Mouse (Mus musculus) kidney, postnatal 14 days (tissue): ENCODE data around the gene Ubash3a.
A peak's percentile ranks its signal among the peaks of the same experiment; 100 is the strongest.
"Not testable (repeated sequence)": the region's sequence is repeated elsewhere in the genome, so short reads cannot be mapped to it uniquely, and the experiment has no call there.

Source experiments
- DNase-seq: peaks from one replicate; pipeline ENCODE4 v3.0.0; 2022; ENCODE audit warnings: mixed read lengths

Gene Ubash3a

DNA sequence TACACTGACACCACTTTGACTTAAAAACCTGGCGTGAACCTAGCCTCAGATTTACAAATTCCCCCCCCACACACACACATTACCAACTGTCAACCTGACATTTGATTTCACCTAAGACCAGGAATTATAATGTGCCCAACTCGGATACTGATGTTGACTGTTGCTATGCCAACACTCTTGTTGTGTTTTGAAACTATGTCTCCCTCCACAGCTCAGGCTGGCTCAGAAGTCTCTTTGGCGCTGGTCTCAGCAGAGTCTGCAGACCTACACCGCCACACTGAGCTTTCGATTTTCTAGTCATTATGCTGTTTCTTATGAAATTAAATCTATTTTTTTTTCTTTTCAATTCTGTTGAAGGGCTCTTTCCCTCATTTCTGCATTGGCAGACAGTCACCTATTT, 55.0 kb downstream of the Ubash3a start:
- DNase-seq, result no peak

DNA sequence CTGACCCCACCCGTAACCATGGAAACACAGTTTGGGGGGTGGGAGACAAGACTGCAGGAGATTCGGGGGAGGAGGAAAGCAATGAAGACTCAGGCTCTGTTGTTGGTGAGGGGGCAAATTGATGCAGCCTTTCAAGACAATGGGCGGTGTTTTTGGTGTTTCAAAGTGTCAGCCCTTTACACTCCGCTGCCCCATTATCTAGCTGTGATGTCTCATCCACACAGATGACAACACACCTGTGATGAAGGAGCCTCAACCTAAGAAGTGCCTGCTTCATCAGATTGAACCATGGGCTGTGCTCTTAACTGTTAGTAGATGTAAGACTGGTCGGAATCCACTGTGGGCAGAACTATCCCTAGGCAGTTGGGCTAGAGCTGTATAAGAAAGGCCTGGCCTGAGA, 56.1 kb downstream of the Ubash3a start:
- DNase-seq, result no peak

DNA sequence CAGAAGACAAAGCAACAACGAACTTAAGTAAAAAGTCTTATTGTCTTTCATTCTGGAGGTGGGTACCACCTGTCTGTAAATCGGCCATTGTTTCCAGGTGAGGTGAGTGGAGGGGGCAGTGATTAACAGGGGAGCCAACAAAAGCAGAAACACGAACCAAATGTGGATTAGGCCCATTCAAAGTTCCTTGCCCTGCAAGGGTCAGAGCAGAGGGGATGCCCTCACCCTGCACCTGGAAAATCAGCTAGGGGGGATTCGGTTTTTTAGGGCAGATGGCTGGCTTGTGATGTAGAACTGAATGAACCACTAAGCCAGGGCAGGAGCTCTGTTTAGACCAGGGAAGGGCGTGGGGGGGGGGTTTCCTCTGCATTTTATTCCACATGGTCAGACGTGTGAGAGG, 56.7 kb downstream of the Ubash3a start:
- no peak for DNase-seq

DNA sequence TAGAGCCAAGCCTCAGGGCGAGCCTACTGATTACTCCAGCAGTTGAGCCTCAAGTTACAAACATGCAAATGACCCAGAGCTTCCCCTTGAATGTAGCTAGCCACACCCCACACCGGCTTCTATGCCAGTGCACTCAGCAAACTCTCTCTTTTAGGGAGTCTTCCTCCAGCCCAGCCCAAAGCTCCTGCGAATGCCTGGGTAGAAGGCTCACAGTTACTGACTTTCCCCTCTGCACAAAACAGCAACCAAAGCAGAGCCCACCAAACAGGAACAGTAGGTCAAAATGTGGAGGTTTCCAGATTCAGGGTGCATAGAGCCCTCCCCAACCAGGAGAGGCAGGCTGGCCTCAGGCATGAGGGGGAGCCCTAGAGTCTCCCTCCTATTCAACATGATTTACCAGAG, 57.5 kb downstream of the Ubash3a start:
- DNase-seq, result no peak

DNA sequence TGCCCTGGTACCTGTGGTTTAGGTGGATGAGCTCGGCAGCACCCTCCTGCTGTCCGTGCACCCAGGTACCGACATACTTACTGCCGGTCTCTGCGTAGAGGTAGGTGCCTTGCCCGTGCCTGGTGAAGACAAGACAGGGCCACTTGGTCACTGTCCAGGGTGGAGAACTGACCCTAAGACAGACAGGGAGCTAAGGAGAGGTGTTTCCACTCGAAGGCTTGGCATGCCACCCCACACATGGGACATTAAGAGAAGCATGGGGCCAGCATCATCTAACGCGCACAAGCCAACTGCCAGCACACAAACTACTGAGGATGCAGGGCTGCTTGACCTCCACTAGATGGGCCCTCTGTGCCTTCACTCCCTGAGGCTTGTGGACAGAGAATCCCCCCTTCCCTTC, 58.2 kb downstream of the Ubash3a start:
- no peak for DNase-seq

DNA sequence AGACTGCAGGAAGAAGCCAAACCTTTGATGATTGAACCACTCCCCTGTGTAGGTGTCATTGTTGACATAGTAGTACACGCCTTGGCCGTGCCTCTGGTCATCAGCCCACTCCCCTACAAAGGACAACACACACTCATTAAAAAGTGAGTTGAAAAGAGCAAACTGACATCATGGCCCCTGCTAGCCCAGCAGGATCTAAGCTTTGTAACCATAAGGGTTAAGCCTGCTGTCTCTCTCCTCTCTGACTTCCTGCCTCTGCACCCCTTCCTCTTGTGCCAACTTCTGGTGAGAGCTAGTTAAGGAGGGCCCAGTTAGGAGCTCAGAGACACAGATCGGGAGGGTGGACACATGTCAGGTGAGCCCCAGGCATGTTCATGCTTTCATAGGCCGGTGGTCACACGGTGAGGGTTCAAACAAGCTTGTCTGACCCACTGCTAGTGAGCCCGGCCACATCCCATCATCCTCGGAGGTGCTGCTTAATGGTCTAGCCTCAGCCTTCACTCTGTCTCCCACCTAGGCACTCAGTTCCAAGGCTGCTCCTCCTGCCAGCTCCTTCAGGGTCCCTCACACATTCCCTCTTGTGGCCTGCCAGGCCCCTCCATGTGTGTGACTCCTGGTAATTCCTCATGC, 58.8 kb downstream of the Ubash3a start:
- no peak for DNase-seq

DNA sequence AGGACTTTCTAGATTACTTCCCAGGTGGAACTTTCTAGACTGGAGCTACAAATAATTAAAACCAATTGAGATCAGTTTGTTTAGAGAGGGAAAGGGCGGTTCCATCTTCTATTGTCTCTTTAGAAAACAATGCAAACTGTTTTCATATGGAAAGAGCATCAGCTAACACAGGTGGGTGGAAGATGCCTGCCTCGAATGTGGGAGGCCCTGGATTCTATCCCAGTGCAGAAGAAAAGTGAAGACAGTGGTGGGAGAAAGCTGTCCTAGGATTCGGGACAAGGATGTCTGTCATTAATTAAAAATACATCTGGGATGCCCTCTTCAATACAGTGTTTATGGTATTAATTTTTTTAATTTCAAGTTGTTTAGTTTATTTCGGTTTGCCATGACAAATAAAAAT, 59.5 kb downstream of the Ubash3a start:
- DNase-seq, result no peak

DNA sequence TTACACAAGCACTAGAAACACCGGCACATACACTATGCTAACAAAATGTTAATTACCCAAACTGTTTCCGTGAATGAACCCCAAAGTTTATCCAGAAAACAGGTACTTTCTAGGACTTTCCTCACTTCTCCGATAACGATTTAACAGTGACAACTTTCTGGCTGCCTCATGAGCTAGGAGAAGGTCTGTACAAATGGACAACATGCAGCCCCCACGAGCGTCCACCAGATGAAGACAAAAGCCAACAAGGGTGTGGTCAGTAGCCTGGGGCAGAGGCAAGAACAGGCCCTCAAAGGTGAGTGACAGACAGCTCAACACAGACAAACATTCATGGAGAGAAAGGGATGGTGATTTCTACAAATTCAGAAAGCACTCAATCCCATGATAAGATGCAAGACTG, 59.9 kb downstream of the Ubash3a start:
- DNase-seq, result no peak

DNA sequence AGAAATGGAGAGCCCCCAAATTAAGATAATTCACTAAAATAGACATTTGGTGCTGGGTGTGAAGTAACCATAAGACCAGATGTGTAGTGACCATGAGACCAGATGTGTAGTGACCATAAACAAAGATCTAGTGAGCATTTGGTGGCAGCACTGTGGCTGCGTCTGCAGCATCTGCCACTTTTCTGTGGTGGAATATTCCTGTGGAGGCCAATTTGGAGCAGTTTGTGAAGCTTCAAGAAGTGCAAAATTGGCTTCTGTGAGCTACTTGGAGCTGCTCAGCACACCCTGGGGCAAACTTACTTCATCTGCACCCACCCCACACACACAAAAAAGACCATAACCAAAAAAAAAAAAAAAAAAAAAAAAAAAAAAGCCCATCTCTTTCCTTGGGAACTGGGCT, 60.3 kb downstream of the Ubash3a start:
- DNase-seq, result no peak

DNA sequence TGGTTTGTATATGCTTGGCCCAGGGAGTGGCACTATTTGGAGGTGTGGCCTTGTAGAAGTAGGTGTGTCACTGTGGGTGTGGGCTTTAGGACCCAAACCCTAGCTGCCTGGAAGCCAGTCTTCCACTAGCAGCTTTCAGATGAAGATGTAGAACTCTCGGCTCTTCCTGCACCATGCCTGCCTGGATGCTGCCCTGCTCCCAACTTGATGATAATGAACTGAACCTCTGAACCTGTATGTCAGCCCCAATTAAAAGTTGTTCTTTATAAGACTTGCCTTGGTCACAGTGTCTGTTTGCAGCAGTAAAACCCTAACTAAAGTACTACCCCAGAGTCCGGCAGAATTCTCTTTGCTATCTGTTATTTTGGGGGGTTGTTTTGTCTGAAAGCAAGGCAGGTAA, 62.1 kb downstream of the Ubash3a start:
- DNase-seq, result no peak

DNA sequence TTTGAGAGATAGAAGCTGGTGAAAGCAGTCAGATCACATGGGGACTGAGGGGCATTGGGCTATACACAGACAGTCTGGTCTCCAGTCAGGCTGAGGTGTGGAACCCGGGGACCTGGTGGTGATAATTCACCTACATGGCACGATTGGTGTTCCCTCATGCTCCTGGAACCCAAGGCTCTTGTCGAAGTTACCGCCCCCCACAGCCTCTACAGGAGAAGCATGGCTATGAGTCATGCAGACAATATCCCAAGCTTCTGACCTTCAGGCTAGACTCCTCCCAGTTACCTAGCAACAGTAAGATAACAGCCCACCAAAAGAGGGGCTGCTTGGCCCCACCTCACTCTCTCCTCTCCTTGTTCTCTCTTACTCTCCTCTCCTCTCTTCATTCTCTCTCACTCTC, 62.6 kb downstream of the Ubash3a start:
- DNase-seq, result no peak

DNA sequence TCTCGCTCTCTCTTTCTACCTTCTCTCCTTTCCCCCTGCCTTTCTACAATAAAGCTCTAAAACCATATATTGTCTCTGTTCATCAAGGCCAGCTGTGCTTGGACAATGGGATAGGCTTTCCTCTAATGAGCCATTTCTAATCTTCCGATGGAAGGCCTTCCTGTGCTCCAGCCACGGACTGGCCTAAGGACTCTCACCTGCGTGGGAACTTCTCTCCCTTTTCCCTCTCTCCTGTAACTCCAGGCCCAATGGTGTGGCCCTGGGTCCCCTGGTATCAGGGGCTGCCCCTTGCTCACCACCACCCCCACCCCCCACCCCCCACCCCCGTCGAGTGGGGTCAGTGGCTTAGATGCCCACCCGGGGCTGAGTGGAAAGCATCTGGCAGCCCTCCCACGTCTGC, 63.1 kb downstream of the Ubash3a start:
- DNase-seq, result not testable (repeated sequence)

DNA sequence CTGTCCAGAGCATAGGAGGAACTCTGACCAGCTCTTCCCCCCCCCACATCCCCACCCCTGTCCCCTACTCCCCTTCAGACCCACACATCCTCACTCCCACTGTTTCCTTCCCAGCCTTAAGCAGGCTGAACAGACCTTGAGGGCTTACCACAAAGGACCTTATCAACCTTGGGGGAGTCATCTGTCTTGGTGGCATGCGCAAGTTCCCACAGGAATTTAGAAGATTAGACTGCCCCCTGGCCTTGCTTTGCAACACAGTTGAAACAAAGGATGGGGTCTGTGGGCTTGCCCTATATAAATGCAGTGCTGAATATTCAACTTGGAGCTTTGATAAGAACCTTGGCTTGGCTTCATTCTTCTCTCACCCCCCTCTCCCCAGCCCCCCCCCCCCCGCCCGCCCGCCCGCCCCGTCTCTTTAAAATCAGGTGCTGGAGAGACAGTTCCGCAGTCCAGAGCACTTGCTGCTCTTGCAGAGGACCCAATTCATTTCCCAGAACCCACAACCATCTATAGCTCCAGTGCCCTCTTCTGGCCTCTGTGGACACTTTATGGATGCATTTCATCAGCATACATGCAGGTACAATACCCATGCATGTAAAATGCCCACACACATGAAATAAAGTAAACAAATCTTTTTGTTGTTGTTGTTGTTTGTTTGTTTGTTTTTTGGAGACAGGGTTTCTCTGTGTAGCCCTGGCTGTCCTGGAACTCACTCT, 63.6 kb downstream of the Ubash3a start:
- DNase-seq, result no peak

DNA sequence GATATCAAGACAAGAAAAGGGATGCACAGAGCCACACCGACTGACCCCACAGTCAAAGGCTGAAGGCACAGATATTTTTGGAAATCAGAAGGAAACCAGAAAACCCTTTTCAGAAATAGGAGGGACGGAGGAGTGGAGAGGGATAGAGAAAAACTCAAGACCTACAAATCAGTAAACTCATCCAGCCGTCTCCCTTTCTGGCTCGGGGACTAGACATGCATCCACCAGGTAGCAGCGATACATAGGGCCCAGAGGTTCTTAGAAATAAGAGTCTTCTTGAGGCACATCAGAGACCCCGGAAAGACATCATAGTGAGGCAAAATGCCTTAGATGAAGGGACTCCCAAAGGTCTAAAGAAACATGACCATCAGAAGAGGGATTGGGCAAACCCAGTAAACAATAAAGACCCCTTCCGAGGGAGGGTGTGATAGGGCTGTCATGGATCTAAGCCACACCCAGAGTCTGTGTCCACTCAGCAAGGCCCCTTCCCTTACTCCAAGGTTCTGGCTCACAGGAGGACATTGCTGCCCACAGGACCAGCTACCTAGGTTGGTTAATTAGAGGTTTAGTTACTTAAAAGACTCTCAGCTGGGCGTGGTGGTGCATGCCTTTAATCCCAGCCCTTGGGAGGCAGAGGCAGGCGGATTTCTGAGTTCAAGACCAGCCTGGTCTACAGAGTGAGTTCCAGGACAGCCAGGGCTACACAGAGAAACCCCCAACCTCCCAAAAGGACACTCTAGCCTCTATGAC, 64.9 kb downstream of the Ubash3a start:
- no peak for DNase-seq

DNA sequence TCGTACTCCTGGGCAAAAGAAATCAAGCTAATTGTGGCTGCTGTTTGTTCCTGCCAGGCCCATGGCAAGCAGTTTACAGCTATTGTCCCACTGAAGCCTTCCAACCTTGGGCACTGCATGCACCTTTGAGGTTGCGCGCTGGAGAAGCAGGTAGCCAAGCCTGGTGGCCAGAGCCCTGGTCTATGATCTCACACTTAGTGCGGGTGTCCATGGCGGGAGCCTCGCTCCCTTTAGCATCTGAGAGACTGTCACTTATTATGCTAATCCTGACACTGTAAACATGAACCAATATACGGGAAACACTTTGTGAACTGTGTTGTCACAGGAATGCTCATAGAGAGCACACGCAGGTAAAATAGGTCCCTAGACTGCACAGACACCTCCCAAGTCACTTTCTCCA, 66.0 kb downstream of the Ubash3a start:
- no peak for DNase-seq

DNA sequence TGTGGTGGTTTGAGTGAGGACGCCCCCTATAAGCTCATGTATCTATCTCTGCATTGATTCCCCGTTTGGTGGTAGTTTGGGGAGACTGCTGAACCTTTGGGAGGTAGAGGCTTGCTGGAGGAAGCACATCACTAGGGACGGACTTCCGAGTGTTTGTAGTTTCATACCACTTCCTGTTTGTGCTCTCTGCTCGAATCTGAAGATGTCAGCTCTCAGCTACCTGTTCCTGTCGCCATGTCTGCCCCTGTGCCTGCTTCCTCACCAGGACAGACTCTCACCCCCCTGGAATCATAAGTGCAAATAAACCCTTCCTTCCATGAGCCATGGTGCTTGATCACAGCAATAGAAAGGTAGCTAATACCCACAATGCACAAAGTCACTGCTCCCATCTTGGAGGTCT, 67.5 kb downstream of the Ubash3a start:
- no peak for DNase-seq

DNA sequence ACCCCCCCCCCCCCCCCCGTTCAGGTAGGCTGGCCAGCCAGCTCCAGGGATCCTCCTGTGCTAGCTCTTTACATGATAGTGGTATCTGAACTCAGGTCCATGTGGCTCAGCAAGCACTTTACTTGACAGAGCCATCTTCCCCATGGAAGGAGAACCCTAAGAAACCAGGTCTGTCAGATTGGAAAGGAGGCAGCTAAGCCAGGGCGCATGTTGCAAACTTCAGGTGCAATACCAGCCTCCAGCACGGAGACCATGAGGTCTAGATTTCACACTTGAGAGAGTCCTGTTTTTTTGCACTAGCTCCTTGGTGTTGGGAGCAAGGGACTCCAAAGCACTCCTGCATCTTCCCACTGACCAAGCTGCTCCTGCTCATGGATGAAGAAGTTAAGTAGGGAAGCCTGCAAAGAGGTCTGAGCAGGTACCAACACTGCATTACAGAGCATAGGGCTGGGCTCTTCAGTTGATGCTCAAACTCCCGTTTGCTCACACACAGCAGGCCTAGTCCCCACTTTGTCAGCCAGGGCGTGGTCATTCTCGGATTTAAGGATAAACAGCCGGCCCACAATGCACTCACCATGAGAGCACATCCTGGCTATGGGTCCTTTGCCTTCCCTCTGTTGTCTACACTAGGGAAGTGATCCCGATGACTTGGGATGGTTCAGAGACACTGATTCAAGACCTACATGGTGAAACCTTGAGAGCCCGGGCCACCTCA, 68.7 kb downstream of the Ubash3a start:
- DNase-seq, result no peak

DNA sequence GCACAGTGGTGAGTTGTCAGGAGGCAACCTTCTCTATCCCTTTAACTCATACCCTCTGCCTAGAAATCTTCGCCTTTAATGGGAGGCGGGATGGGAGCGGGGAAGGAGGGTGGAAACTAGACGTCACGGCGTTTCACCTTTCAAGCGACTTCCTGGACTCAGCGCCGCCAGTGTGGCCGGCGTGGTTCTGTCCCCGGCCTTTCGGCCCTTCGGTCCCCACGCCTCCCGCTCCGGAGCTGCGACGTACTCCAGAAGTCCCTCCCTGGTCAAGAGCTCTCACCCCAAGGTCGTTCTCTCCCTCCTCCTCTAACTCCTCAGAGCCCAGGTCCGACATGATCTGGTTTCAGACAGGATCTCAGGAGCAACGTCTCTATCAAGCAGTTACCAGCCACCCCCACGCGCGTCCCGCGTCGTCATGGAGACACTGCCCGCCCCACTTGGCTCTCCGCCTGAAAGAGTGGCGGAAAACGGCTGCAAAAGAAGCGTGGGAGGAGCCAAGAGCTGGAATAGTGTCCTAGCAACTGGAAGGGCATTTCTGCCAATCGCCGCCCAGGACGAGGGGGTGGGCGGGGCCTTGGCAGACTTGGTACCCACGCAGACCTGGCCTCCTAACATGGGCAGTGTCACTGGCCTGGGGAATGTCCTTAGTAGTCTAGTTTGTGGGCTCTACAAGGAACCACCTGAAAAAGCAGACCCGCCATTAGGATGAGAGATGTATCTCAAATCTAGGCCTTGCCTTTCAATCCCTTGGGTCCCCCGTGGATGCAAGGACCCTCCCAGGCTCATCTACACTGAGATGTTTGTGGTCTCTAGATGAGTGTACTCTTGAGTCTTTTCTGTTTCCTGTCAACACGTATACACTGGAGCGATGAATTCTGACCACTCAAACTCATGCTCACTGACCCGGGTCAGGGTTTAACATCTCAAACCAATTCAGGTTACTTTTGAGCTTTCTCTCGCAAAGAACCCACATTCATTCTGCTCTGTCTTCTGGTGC, 69.5 kb downstream of the Ubash3a start, which contains the start of gene Rsph1:
Rsph1 (minus strand) TSS at position 462 of the 997 bp plus-strand sequence.
- peak; percentile 99 for DNase-seq

DNA sequence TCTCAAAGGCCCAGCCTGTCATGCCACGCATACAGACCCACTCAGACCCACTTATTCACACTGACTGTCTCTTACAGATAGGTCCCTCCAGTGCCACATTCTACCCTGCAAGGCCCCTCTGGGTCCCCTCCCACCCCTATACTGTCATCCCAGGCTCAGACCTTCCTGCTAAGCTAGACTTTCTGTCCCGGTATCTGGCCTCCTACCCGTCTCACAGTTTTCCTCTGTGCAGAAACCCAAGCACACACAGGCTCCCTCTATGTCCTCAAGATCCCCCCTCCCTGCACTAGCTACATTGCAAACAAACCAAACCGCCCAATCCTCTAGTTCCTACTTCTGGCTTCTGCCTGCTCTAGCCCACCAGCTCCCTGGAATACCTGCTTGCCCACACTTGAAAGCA, 70.3 kb downstream of the Ubash3a start:
- DNase-seq, result no peak

DNA sequence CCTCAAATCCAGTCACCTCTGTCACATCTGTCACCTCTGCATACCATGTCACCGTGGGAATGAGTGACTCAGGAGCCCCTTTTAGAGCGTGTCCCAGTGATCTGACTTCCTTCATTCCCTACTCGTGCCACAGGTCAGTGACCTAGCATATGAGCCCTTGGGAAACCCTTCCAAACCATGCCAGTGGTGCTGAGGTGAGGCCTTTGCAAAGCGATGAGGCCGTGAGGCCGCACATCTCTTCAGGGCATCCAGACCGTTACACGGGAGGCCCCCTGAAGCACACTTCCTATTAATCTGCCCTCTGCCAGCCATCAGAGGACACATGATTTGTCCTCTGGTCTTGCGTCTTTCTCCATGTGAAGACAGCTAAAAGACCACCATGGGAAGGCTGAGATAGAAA, 71.9 kb downstream of the Ubash3a start:
- no peak for DNase-seq

DNA sequence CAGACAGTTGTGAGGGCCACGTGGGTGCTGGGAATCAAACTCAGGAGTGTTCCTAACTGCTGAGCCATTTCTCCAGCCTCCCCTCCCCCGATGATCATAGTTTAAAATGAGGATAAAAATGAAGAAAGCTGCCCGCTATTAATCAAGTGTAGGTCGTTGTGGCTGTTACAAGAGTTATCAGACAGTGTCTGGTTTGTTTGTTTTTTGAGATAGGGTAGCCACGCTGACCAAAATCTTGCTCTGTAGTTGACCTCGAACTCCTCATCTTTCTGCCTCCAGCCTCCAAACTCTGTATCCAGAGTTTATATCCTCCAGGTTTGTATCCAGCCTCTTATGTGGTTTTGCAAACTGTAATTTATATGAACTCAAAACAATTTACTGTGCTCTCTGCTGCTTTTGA, 72.6 kb downstream of the Ubash3a start:
- no peak for DNase-seq
